ENCODE assay signal across 13 mouse cellular contexts in genomic region chr12:108553079-108553478, GRCm38 (mm10). TPM values are rescaled to one million over a fixed set of nuclear protein-coding genes. Genes with fewer than 3 reads are reported as not detected.
DNase-seq lines count a peak whose midpoint lies in the region; TF ChIP-seq lines count a peak whose summit lies in the region.
"Had no signal": no experiment of that assay in that cellular context is flagged by ENCODE, and none has a peak within 500 bp of the region (broad histone marks: within the 10 kb centered on the region; RNA-seq: fewer than 3 reads in every experiment).

No protein-coding gene starts in this region.

- no peak for TF ChIP-seq POLR2A in kidney, adult 2 months (IDR thresholded peaks at IDR 0.05; ENCODE audit: low read depth, low read length)

- H3K27ac ChIP-seq in kidney, adult 2 months (ENCODE audit: insufficient read depth, low read depth, low read length) = no peak overlapping the region
- H3K27ac ChIP-seq in brown adipose tissue, adult 24 weeks (replicated peaks; ENCODE audit: low read depth, low read length) = peak overlapping the region; percentile 88
- H3K27ac ChIP-seq: stomach, embryonic 15.5 days had no signal

- intact Hi-C loops in heart, postnatal 10 days (cut with DNase I) = loop anchor here (5.0 kb wide), 1 partner anchor 104 kb away; no protein-coding TSS in a partner anchor
- intact Hi-C loops in left cerebral cortex, postnatal 25 days (cut with DNase I) = no loop called here

- H3K27me3 ChIP-seq in kidney, adult 2 months (replicated peaks; ENCODE audit: control insufficient read depth, insufficient read depth, low read length) = no peaks in the 10 kb centered on the region
- H3K27me3 ChIP-seq: forebrain, embryonic 15.5 days; midbrain, embryonic 15.5 days; stomach, embryonic 15.5 days had no signal

- no peaks in the 10 kb centered on the region; the same call in 1 of the 2 replicates for H3K4me1 ChIP-seq in kidney, adult 2 months (ENCODE audit: control insufficient read depth, insufficient read depth, low read length)
- H3K4me1 ChIP-seq in brown adipose tissue, adult 24 weeks (ENCODE audit: control insufficient read depth, insufficient read depth, insufficient read length, low read length) = peaks cover 13% of the 10 kb centered on the region

- no peak overlapping the region for H3K4me3 ChIP-seq in kidney, adult 2 months (ENCODE audit: insufficient read depth, low read depth, low read length)
- peak overlapping the region; percentile 23; the same call in 1 of the 2 replicates for H3K4me3 ChIP-seq in brown adipose tissue, adult 24 weeks (ENCODE audit: insufficient read depth, low read depth, low read length)
- H3K4me3 ChIP-seq: forebrain, embryonic 15.5 days; midbrain, embryonic 15.5 days; stomach, embryonic 15.5 days had no signal

- WGBS in kidney, adult 2 months = 74% methylated on average over 6 of the region's 6 CpGs

- H3K36me3 ChIP-seq in kidney, adult 2 months (ENCODE audit: control insufficient read depth, insufficient read depth, low read length) = no peaks in the 10 kb centered on the region
- H3K36me3 ChIP-seq: forebrain, embryonic 15.5 days; midbrain, embryonic 15.5 days; stomach, embryonic 15.5 days had no signal

- DNase-seq in kidney, adult 2 months = peak; percentile 10
- DNase-seq in kidney, adult 11 months = no peak
- DNase-seq in MN1 (ENCODE audit: low spot score) = peak; percentile 14
- DNase-seq in heart, postnatal 10 days = peak; percentile 32 to 45
- DNase-seq in urinary bladder, postnatal 14 days (ENCODE audit: low spot score) = no peak
- no peak for DNase-seq in left cerebral cortex, postnatal 25 days (ENCODE audit: low spot score in 2 of 2)
- no peak for DNase-seq in natural killer cell, adult 2 months (ENCODE audit: low spot score in 2 of 2)
- DNase-seq: cerebellum, adult 9-10 months; right cerebral cortex, postnatal 14 days had no signal

- TF ChIP-seq CTCF in kidney, adult 2 months (conservative IDR thresholded peaks at IDR 0.05; ENCODE audit: insufficient read depth, insufficient read length, low read depth, low read length) = no peak

RNA-seq across cellular contexts. Expression of gene Evl, which starts 1.4 kb away (rescaled TPM):
- polyA plus RNA-seq in kidney, adult 2 months (2012; rRNA removed) = 19.1 and 33.3 TPM in 2 replicates
- 4.5 and 5.0 TPM in 2 replicates for polyA plus RNA-seq in brown adipose tissue, adult 24 weeks (2012; ENCODE audit: insufficient read depth, insufficient read length, missing spikeins)
- 100 to 1,000 TPM; 116 to 118 TPM for total RNA-seq in heart, postnatal 10 days (2021)
- total RNA-seq in left cerebral cortex, postnatal 25 days (2021) = 100 to 1,000 TPM; 260 to 266 TPM

Comparison
In these comparisons a context has a peak if more than half of its experiments do, and no peak if none do; other contexts are left out.
1. DNase-seq: peak in kidney, adult 2 months (single experiment), MN1 (single experiment) and heart, postnatal 10 days (2 of 2); none in kidney, adult 11 months (single experiment), urinary bladder, postnatal 14 days (single experiment), left cerebral cortex, postnatal 25 days (0 of 2) and natural killer cell, adult 2 months (0 of 2).